Mouse (Mus musculus): ENCODE measurements around the gene Snai3. TPM values are rescaled to one million over a fixed set of nuclear protein-coding genes. Genes with fewer than 3 reads are reported as not detected.

Gene Snai3
- polyA plus RNA-seq (2016; fragmentation: Nextera tagmentation; extraction: Ambion mirVana): not detected in 2 replicates

DNA sequence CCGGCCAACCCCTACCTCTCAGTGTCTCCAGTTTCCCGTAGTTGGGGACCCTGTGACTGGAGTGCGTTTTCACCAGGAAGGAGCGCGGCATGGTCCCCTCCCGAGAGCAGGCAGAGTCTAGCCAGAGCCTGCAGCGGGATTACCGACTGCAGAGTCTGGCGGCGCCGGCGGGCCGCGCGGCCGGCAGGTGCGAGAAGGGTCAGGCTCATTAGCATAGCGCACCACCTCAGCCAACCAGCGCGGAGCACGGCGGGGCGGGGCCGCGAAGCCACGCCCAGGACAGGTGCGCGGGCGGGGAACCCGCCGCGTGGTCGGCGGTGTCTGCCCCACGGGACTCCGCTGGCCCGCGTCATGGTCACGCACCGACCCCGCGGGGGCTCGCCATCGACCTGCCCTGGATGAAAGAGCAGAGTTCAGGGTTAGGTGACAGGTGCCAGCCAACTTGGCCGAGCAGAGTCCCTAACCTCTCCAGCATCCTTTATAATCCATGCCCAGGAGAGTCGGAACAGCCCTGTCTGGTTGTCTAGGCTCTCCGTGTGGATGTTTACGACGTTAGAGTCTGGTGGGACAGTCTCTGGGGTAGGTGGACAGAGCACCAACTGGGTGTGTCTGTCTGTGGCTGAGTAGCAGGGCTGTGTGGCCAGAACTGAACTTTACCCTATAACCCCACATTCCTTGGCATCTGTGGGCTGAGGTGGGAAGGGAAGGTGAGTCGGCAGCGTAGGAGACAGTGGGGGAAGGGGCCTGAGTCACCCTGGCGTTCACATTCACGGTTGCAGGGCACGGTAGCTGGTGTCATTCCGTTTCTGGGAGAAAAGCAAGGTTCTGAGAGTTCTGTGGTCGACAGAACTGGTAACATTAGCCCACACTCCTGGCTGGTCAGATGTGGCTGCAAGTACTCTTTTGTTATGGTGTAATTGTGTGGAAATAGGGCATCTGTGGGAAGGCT lies at the start of gene Snai3:
Gene Snai3, minus strand, starts transcription at position 210 of the 949 bp plus-strand sequence.
- peak within 1 kb of the TSS; percentile 27 for H3K4me3 ChIP-seq
- H3K4me2 ChIP-seq (replicated peaks): peak within 1 kb of the TSS; percentile 64
- 0 out of 2 replicates have a peak within 1 kb of the TSS, but pooled peaks have one; percentile 33 for H3K9ac ChIP-seq
- peaks cover 47% of the 10 kb centered on the region for H3K27me3 ChIP-seq (replicated peaks)
- peaks cover 13% of the 10 kb centered on the region for H3K4me1 ChIP-seq
- H3K27ac ChIP-seq: no peak within 1 kb of the TSS
- peaks cover 4% of the 10 kb centered on the region; the same call in 1 of the 2 replicates for H3K36me3 ChIP-seq
- no peaks in the 10 kb centered on the region for H3K9me3 ChIP-seq
- ATAC-seq (ENCODE audit: low FRiP score, low read depth): peak; percentile 58
- 2% methylated on average over 56 of the region's 56 CpGs for WGBS

DNA sequence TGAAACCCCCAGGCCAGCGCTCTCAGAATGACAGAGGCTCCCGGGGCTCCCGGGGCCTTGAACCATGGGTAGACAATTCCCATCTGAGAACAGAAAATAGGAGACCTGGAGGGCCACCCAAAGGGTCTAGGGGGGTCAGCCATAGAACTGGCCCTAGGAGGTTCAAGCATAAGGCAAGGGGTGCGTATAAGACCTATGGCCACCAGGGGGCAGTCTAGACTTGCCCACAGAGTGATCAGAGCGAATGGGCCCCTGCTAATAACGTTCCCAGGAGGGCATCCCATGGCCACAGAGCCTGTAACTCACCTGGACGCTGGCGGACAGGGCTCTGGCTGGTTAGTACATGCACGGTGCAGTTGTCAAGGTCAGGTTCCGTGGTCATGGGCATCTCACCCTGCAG lies 40.3 kb upstream of the Snai3 start:
- no peak overlapping the region for H3K9ac ChIP-seq
- H3K4me3 ChIP-seq: no peak overlapping the region
- no peaks in the 10 kb centered on the region for H3K27me3 ChIP-seq (replicated peaks)
- no peak overlapping the region for H3K27ac ChIP-seq
- H3K9me3 ChIP-seq: no peaks in the 10 kb centered on the region
- peaks cover 3% of the 10 kb centered on the region; the same call in 1 of the 2 replicates for H3K4me1 ChIP-seq
- ATAC-seq (ENCODE audit: low FRiP score, low read depth): no peak
- 39% methylated on average over 10 of the region's 10 CpGs for WGBS
- H3K36me3 ChIP-seq: no peaks in the 10 kb centered on the region
- H3K4me2 ChIP-seq (replicated peaks): no peak overlapping the region

DNA sequence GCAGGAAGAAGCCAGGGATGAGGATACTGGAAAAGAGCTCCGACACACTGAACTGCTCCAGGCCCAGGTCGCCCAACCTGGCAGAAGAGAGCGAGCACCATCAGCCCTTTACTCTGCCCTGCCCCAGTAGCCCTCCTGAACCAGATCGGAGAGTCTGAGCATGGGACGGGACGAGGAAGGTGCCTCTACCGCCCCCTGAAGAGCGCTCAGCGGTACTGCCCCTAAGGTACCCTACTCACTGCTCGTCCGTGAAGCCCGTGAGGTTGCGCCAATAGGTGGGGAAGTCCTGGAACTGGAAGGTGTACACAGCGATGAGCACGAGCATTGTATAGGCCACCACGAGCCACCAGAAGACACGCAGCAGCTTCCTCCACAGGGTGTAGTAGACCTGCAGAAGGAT lies 37.4 kb upstream of the Snai3 start:
- no peak for ATAC-seq (ENCODE audit: low FRiP score, low read depth)
- Histone ChIP-seq H3K9me3 (no peaks in the 10 kb centered on the region), H3K27ac (no peak overlapping the region), H3K9ac (no peak overlapping the region), H3K4me3 (no peak overlapping the region), H3K4me2 (replicated peaks) (no peak overlapping the region), H3K36me3 (no peaks in the 10 kb centered on the region), H3K27me3 (replicated peaks) (no peaks in the 10 kb centered on the region), H3K4me1 (no peaks in the 10 kb centered on the region)
- 75% methylated on average over 17 of the region's 17 CpGs for WGBS

DNA sequence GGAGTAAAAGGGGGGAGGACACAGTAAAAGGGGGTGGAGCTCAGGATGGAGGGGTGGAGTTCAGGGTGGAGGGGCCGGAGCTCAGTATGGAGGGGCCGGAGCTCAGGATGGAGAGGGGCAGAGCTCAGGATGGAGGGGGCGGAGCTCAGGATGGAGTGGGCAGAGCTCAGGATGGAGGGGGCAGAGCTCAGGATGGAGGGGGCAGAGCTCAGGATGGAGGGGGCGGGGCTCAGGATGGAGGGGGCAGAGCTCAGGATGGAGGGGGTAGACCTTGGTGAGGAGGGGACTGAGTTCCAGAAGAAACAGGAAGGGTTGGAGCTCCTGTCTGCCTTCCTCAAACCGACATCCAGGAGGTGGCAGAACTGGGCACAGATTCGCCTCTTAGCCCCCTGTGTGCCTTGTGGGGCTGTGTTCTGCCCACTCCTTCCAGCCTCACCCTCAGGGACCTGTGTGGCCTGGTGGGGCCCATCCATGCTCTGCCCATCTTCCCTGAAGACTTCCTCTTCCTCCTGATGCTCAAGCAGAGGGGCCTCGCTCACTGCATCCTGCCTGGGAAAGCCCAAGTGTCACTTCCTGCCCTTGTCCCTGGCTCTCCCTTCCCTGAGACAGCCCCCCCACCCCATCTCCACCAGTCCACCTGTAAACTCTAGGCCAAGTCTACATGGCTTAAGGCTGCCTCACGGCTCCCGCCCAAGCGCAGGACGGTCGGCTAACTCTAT lies 36.6 kb upstream of the Snai3 start:
- Histone ChIP-seq H3K27me3 (replicated peaks) (no peaks in the 10 kb centered on the region), H3K9me3 (no peaks in the 10 kb centered on the region), H3K27ac (no peak overlapping the region), H3K36me3 (no peaks in the 10 kb centered on the region), H3K4me2 (replicated peaks) (no peak overlapping the region), H3K4me1 (no peaks in the 10 kb centered on the region), H3K9ac (no peak overlapping the region), H3K4me3 (no peak overlapping the region)
- 90% methylated on average over 12 of the region's 12 CpGs for WGBS
- ATAC-seq (ENCODE audit: low FRiP score, low read depth): no peak

DNA sequence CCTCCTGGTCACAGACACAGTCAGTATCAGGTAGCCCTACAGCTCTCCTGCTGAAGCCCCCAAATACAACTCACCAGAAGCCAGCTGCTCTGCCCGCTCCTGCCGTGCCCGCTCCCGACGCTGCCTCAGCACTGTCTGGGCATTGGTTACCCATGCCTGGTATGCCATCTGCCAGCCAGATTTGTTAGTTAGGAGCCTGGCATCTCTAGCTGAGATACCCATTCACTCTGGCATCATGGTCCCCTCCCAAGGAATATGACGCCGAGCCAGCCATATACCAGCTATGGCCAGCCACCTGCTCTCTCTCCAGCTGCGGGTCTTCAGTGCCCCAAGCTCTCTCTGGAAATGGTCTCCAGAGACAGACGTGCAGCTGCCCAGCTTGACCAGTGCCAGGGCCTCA lies 27.9 kb upstream of the Snai3 start:
- no peak for ATAC-seq (ENCODE audit: low FRiP score, low read depth)
- Histone ChIP-seq H3K27ac (no peak overlapping the region), H3K4me1 (no peaks in the 10 kb centered on the region), H3K4me2 (replicated peaks) (no peak overlapping the region), H3K36me3 (peaks cover 15% of the 10 kb centered on the region), H3K4me3 (no peak overlapping the region), H3K9ac (no peak overlapping the region), H3K9me3 (no peaks in the 10 kb centered on the region), H3K27me3 (replicated peaks) (no peaks in the 10 kb centered on the region)
- WGBS: 93% methylated on average over 9 of the region's 9 CpGs

DNA sequence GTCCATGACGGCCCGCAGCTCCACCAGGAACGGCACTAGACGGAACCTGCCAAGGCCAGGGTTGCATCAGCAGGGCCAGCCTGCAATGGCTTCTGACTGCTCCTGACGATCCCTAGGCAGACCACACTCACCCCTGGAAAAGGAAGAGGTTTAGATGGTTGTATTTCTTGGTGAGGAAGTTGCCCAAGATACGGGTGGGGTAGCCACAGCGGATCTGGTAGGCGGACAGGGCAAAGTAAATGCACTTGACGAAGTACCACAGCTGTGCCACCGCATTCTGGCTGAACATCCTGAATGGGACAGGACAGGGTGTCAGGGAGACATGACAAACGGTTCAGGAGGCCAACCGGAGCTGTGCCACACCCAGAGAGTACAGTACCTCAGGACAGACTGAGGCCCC lies 24.3 kb upstream of the Snai3 start:
- H3K4me2 ChIP-seq (replicated peaks): no peak overlapping the region
- H3K36me3 ChIP-seq: peaks cover 48% of the 10 kb centered on the region

DNA sequence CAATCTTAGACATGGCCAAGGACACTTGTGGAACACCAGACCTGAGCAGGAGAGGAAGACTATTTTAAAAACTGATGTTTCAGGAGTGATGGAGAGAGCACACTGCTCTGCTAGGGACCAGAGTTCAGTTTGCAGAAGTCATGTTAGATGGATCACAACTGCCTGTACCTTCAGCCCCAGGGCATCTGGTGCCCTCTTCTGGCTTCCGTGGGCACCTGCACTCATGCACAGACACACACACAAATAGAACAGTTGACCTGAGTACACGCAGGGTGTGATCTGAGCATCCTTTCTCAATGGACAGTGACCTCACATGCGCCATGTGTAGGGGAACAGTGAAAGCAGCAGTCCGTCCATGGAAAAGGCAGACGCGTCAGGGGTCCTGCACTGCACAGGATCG lies 23.3 kb upstream of the Snai3 start:
- no peak overlapping the region for H3K27ac ChIP-seq
- no peak overlapping the region for H3K4me2 ChIP-seq (replicated peaks)
- 97% methylated on average over 7 of the region's 7 CpGs for WGBS
- no peak for ATAC-seq (ENCODE audit: low FRiP score, low read depth)
- H3K4me3 ChIP-seq: no peak overlapping the region
- H3K9ac ChIP-seq: no peak overlapping the region
- H3K27me3 ChIP-seq (replicated peaks): no peaks in the 10 kb centered on the region
- H3K36me3 ChIP-seq: peaks cover 57% of the 10 kb centered on the region
- no peaks in the 10 kb centered on the region for H3K9me3 ChIP-seq
- H3K4me1 ChIP-seq: no peaks in the 10 kb centered on the region

More for the DNA sequence above, 24.3 kb upstream of the Snai3 start:
- Histone ChIP-seq H3K9me3 (no peaks in the 10 kb centered on the region), H3K4me1 (no peaks in the 10 kb centered on the region), H3K27ac (no peak overlapping the region), H3K9ac (no peak overlapping the region), H3K4me3 (no peak overlapping the region), H3K27me3 (replicated peaks) (no peaks in the 10 kb centered on the region)
- ATAC-seq (ENCODE audit: low FRiP score, low read depth): no peak
- WGBS: 92% methylated on average over 12 of the region's 12 CpGs

- H3K36me3 ChIP-seq: peaks cover 67% of the 10 kb centered on the region
- H3K27me3 ChIP-seq (replicated peaks): no peaks in the 10 kb centered on the region
- no peaks in the 10 kb centered on the region for H3K4me1 ChIP-seq
- no peak overlapping the region for H3K4me2 ChIP-seq (replicated peaks)
- no peaks in the 10 kb centered on the region for H3K9me3 ChIP-seq
- ATAC-seq (ENCODE audit: low FRiP score, low read depth): no peak
- no peak overlapping the region for H3K9ac ChIP-seq
- H3K27ac ChIP-seq: no peak overlapping the region
- WGBS: 94% methylated on average over 8 of the region's 8 CpGs
- H3K4me3 ChIP-seq: no peak overlapping the region
These were observed 21.9 kb upstream of the Snai3 start for GRCm38 (mm10) chr8:122482448-122482847.

DNA sequence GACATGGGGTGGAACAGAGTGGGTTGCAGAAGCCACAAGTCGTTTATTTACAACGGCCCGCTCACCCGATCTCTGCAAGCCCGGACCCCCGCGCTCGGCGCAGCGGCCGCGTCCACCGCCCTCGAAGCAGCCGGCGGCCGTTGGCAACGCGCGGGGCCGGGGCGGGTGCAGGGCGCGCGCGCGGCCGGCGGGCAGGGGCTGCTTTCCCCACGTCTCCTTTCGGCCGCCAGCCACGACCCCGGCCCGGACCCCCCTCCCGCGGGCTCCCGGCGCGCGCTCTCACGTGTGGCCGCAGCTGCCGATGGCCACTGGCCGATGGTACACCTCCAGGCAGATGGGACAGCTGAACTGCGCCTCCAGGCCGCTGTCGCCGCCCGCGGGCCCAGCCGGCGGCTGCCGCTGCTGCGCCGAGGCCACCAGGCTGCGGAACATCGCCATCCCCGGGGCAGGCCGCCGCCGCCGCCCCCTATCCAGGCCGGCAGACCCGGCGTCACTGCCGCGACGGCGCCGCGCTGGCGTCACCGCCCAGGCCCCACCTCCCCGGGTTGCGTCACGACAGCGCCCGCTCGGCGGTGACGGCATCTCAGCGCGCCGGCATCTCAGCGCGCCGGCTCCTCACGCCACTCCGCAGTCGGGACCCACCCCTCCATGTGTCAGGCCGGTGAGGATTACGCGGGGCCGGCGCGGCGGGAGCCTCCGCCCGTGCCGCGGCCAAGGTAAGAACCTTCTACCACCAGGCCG lies 15.2 kb upstream of the Snai3 start, which contains the start of the genes Rnf166 and Ctu2:
Gene Rnf166, minus strand, starts transcription at position 485 of the 741 bp plus-strand sequence.
Gene Ctu2, plus strand, starts transcription at position 564 of the 741 bp plus-strand sequence.
- Histone ChIP-seq H3K36me3 (peaks cover 42% of the 10 kb centered on the region), H3K9me3 (no peaks in the 10 kb centered on the region), H3K27ac (0 out of 2 replicates have a peak within 1 kb of the TSS, but pooled peaks have one; percentile 20), H3K4me1 (peaks cover 20% of the 10 kb centered on the region), H3K4me2 (replicated peaks) (peak within 1 kb of the TSS; percentile 94), H3K27me3 (replicated peaks) (no peaks in the 10 kb centered on the region), H3K9ac (peak within 1 kb of the TSS; percentile 94), H3K4me3 (peak within 1 kb of the TSS; percentile 98)
- ATAC-seq (ENCODE audit: low FRiP score, low read depth): peak; percentile 92
- WGBS: under 1% methylated on average over 103 of the region's 103 CpGs

DNA sequence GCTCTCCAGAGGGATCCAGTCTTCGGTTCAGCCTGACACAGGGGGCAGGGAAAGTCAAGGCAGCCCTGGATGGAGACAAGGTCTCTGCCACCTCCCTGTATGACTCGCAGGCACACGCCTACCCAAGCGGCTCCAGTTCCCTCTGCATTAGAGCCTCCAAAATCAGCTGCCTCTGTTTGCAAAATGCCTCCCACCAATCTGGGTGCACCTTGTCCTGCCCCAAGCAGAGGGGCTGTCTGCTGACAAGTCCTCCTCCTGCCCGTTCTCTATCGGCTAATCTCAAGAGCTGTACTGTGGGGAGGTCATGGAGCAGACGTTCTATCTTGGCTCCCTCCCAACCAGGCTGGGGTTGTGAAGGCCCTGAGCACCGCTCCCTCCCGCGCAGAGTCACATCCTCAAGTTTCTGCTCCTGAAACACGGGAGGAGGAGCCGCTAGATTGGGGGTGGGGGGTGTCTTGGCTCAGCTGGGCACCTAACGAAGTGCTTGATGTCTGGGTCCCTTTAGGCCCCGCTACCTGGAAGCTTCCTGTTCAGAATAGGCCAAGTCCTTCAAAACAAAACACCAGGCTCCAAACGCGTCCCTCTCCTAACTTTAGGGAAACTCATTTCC lies 14.5 kb upstream of the Snai3 start:
- Histone ChIP-seq H3K36me3 (peaks cover 44% of the 10 kb centered on the region), H3K9me3 (no peaks in the 10 kb centered on the region), H3K27me3 (replicated peaks) (no peaks in the 10 kb centered on the region), H3K9ac (peak overlapping the region; percentile 94), H3K4me2 (replicated peaks) (peak overlapping the region; percentile 94), H3K4me1 (peaks cover 20% of the 10 kb centered on the region), H3K27ac (no peak overlapping the region), H3K4me3 (peak overlapping the region; percentile 98)
- no peak; the same call in 1 of the 2 replicates for ATAC-seq (ENCODE audit: low FRiP score, low read depth)
- WGBS: 18% methylated on average over 16 of the region's 16 CpGs

DNA sequence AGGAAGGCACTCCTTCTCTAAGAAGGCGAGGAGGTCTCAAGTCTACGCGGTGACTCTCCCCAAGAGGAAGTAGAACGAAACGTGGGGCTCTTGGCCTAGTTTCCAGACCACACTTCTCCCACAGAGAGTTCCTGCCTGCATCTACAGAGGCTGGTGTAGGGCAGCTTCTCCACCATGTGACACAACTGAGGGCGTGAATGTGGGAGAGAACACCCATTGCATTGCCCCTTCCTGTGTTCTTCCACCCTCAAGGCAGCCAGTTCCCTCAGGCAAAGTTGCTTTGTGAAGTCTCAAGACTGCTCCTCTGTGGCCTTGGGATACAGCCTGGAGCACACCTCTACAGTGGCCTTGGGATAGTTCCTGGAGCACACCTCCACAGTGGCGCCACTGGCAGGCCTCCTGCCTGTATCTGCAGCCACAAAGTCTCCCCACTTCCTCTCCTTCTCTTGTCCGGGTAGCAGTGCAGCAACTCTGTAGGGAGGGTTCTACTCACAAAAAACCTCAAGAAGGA lies 13.4 kb upstream of the Snai3 start:
- no peak overlapping the region for H3K27ac ChIP-seq
- H3K9me3 ChIP-seq: no peaks in the 10 kb centered on the region
- 94% methylated on average over 8 of the region's 8 CpGs for WGBS
- H3K9ac ChIP-seq: no peak overlapping the region
- H3K4me1 ChIP-seq: peaks cover 20% of the 10 kb centered on the region
- peaks cover 37% of the 10 kb centered on the region for H3K36me3 ChIP-seq
- H3K4me2 ChIP-seq (replicated peaks): no peak overlapping the region
- no peaks in the 10 kb centered on the region for H3K27me3 ChIP-seq (replicated peaks)
- ATAC-seq (ENCODE audit: low FRiP score, low read depth): no peak
- no peak overlapping the region for H3K4me3 ChIP-seq

Measured in neural tube, embryonic 12.5 days (tissue).